Mouse (Mus musculus) MEL (cell line): ENCODE data around the gene Fam107b. TPM values are rescaled to one million over a fixed set of nuclear protein-coding genes. Genes with fewer than 3 reads are reported as not detected.

Experiments
- DNase-seq: peaks from one replicate; pipeline ENCODE4 v3.0.0; 2011; ENCODE audit warnings: low read depth, low spot score
- H3K27ac ChIP-seq: 2 replicates; pipeline ENCODE4 v1.5.1; 2012; ENCODE audit warnings: low read depth, mild to moderate bottlenecking, control low read depth, low read length, moderate library complexity; ENCODE audit not compliant: control insufficient read depth
- H3K27me3 ChIP-seq, 2 experiments: fragments of 150-350 bp in 1 of 2; sonication (generic) in 1 of 2; 2 replicates each; pipeline ENCODE4 v1.6.1; 2012; ENCODE audit warnings: low read length in 2 of 2, mild to moderate bottlenecking in 2 of 2, improper control_type of control experiment in 1 of 2, moderate library complexity in 1 of 2; ENCODE audit not compliant: insufficient read depth in 2 of 2, control insufficient read depth in 1 of 2
- H3K36me3 ChIP-seq, 2 experiments: 2 replicates each; pipeline ENCODE4 v1.6.1; 2012 to 2014; ENCODE audit warnings: low read length in 2 of 2, improper control_type of control experiment in 1 of 2, inconsistent platforms in 1 of 2, mild to moderate bottlenecking in 1 of 2; ENCODE audit not compliant: insufficient read depth in 2 of 2, control insufficient read depth in 1 of 2
- H3K4me1 ChIP-seq, 2 experiments: fragments of 150-350 bp in 1 of 2; sonication (generic) in 1 of 2; 2 replicates each; pipeline ENCODE4 v1.6.1; 2012; ENCODE audit warnings: low read length in 2 of 2, improper control_type of control experiment in 1 of 2, mild to moderate bottlenecking in 1 of 2; ENCODE audit not compliant: insufficient read depth in 2 of 2, control insufficient read depth in 1 of 2
- H3K4me3 ChIP-seq, 2 experiments: fragments of 150-350 bp in 1 of 2; sonication (generic) in 1 of 2; 2 replicates each; pipeline ENCODE4 v1.5.1; 2012; ENCODE audit warnings: low read depth in 2 of 2, low read length in 2 of 2, mild to moderate bottlenecking in 2 of 2, moderate library complexity in 2 of 2, control low read depth in 1 of 2, improper control_type of control experiment in 1 of 2; ENCODE audit not compliant: control insufficient read depth in 1 of 2, insufficient read depth in 1 of 2
- H3K79me2 ChIP-seq: 2 replicates; pipeline ENCODE4 v1.6.1; 2012; ENCODE audit warnings: mild to moderate bottlenecking, low read length, moderate library complexity; ENCODE audit not compliant: control insufficient read depth, poor library complexity, insufficient read depth
- H3K9ac ChIP-seq: 2 replicates; pipeline ENCODE4 v1.6.1; 2012; ENCODE audit warnings: low read depth, mild to moderate bottlenecking, control low read depth, low read length, moderate library complexity; ENCODE audit not compliant: control insufficient read depth, poor library complexity, severe bottlenecking
- H3K9me3 ChIP-seq: fragments of 150-350 bp; sonication (generic); replicated peaks from 2 replicates; pipeline ENCODE4 v1.6.1; 2012; ENCODE audit warnings: mild to moderate bottlenecking, low read length, improper control_type of control experiment, moderate library complexity; ENCODE audit not compliant: insufficient read depth
- CHD1 ChIP-seq: IDR thresholded peaks from 2 replicates; pipeline ENCODE4 v1.6.1; 2012; ENCODE audit warnings: low read depth, mild to moderate bottlenecking, inconsistent platforms, low read length, improper control_type of control experiment
- CTCF ChIP-seq, 3 experiments: IDR thresholded peaks in 2 of 3; conservative IDR thresholded peaks in 1 of 3; 2 replicates each; pipeline ENCODE4 v1.5.1; 2011 to 2012; ENCODE audit warnings: low read length in 3 of 3, low read depth in 2 of 3, mild to moderate bottlenecking in 2 of 3, improper control_type of control experiment in 1 of 3, inconsistent platforms in 1 of 3, mixed read lengths in 1 of 3, moderate library complexity in 1 of 3; ENCODE audit not compliant: control insufficient read depth in 1 of 3, insufficient read depth in 1 of 3, poor library complexity in 1 of 3, severe bottlenecking in 1 of 3
- ELF1 ChIP-seq: IDR thresholded peaks from 2 replicates; pipeline ENCODE4 v1.6.1; 2014; ENCODE audit warnings: low read depth, mild to moderate bottlenecking, inconsistent platforms, low read length, improper control_type of control experiment, moderate library complexity
- GABPA ChIP-seq: IDR thresholded peaks from 2 replicates; pipeline ENCODE4 v1.6.1; 2012; ENCODE audit warnings: low read depth, mild to moderate bottlenecking, inconsistent platforms, low read length, improper control_type of control experiment, moderate library complexity
- HCFC1 ChIP-seq: IDR thresholded peaks from 2 replicates; pipeline ENCODE4 v1.6.1; 2012; ENCODE audit warnings: low read depth, mild to moderate bottlenecking, inconsistent platforms, low read length, improper control_type of control experiment, moderate library complexity
- JUND ChIP-seq: IDR thresholded peaks from 2 replicates; pipeline ENCODE4 v1.6.1; 2011; ENCODE audit warnings: low read depth, mild to moderate bottlenecking, improper control_type of control experiment, low read length
- MAFK ChIP-seq: IDR thresholded peaks from 2 replicates; pipeline ENCODE4 v1.6.1; 2011; ENCODE audit warnings: low read depth, mild to moderate bottlenecking, low read length, improper control_type of control experiment, borderline replicate concordance
- MAX ChIP-seq: IDR thresholded peaks from 2 replicates; pipeline ENCODE4 v1.6.1; 2011; ENCODE audit warnings: low read length, improper control_type of control experiment
- MEF2A ChIP-seq: IDR thresholded peaks from 2 replicates; pipeline ENCODE4 v1.6.1; 2014; ENCODE audit warnings: low read depth, mild to moderate bottlenecking, inconsistent platforms, low read length, improper control_type of control experiment; ENCODE audit not compliant: poor library complexity, insufficient replicate concordance, severe bottlenecking; ENCODE audit errors: extremely low read depth
- MYC ChIP-seq: IDR thresholded peaks from 2 replicates; pipeline ENCODE4 v1.6.1; 2011; ENCODE audit warnings: low read depth, mild to moderate bottlenecking, low read length, improper control_type of control experiment, moderate library complexity
- NRF1 ChIP-seq: IDR thresholded peaks from 2 replicates; pipeline ENCODE4 v1.6.1; 2014; ENCODE audit warnings: low read depth, mild to moderate bottlenecking, inconsistent platforms, low read length, improper control_type of control experiment, moderate library complexity; ENCODE audit not compliant: poor library complexity, insufficient read depth, severe bottlenecking
- POLR2AphosphoS2 ChIP-seq: IDR thresholded peaks from 2 replicates; pipeline ENCODE4 v1.6.1; 2011; ENCODE audit warnings: low read length, improper control_type of control experiment
- RCOR1 ChIP-seq: IDR thresholded peaks from 2 replicates; pipeline ENCODE4 v1.6.1; 2012; ENCODE audit warnings: low read depth, mild to moderate bottlenecking, inconsistent platforms, low read length, improper control_type of control experiment
- SMC3 ChIP-seq: IDR thresholded peaks from 2 replicates; pipeline ENCODE4 v1.6.1; 2011; ENCODE audit warnings: low read depth, low read length, improper control_type of control experiment
- TAL1 ChIP-seq: IDR thresholded peaks from 2 replicates; pipeline ENCODE4 v1.6.1; 2012; ENCODE audit warnings: mild to moderate bottlenecking, inconsistent platforms, low read length, moderate library complexity, mixed read lengths
- TBP ChIP-seq: IDR thresholded peaks from 2 replicates; pipeline ENCODE4 v1.8.0; 2011; ENCODE audit warnings: low read depth, low read length, improper control_type of control experiment
- UBTF ChIP-seq: IDR thresholded peaks from 2 replicates; pipeline ENCODE4 v1.6.1; 2012; ENCODE audit warnings: low read depth, mild to moderate bottlenecking, inconsistent platforms, low read length, improper control_type of control experiment, moderate library complexity, borderline replicate concordance; ENCODE audit not compliant: insufficient read depth
- USF1 ChIP-seq: IDR thresholded peaks from 2 replicates; pipeline ENCODE4 v1.6.1; 2014; ENCODE audit warnings: low read depth, mild to moderate bottlenecking, inconsistent platforms, low read length, improper control_type of control experiment, moderate library complexity
- ZNF384 ChIP-seq: IDR thresholded peaks from 2 replicates; pipeline ENCODE4 v1.6.1; 2012; ENCODE audit warnings: low read depth, mild to moderate bottlenecking, inconsistent platforms, low read length, improper control_type of control experiment
- polyA plus RNA-seq, 2 experiments: library from polyadenylated mRNA; stranded (reverse) in 1 of 2; unstranded in 1 of 2; fragments of >175 nt in 1 of 2; fragments of >200 nt in 1 of 2; gene quantifications; 2 replicates each; pipeline versions ENCODE4 v1.2.1 to v1.2.4; 2012; ENCODE audit warnings: low replicate concordance in 2 of 2, low read depth in 1 of 2; ENCODE audit not compliant: insufficient read length in 2 of 2, insufficient read depth in 1 of 2, missing spikeins in 1 of 2
- total RNA-seq: library from RNA; depleted of rRNA; stranded (reverse); fragments of 300-350 nt; gene quantifications from 2 replicates; pipeline ENCODE4 v1.2.3, GENCODE M21; 2012

Fam107b gene
- total and polyA plus RNA-seq, 3 experiments: 10.0 to 15.5 TPM; not detected in 1

- H3K36me3 ChIP-seq: peaks cover 0 to under 1% of the 10 kb centered on the region in 2 experiments; a peak in 2 of 4 replicates
- peaks cover 0 to under 1% of the 10 kb centered on the region in 2 experiments; a peak in 2 of 4 replicates for H3K4me1 ChIP-seq
- TF ChIP-seq JUND (no peak), MAX (no peak), HCFC1 (no peak), CTCF (IDR thresholded peaks at IDR 0.05 in 2 of 3, conservative IDR thresholded peaks at IDR 0.05 in 1 of 3; ENCODE audit: control insufficient read depth in 1 of 3, insufficient read depth in 1 of 3, low read depth in 2 of 3, low read length in 3 of 3, poor library complexity in 1 of 3, severe bottlenecking in 1 of 3) (no peak), NRF1 (no peak), USF1 (no peak), POLR2AphosphoS2 (no peak), CHD1 (no peak), MEF2A (no peak), RCOR1 (no peak)
- no peak for DNase-seq
- H3K9me3 ChIP-seq: no peaks in the 10 kb centered on the region
- H3K4me3 ChIP-seq: no peak overlapping the region
- no peaks in the 10 kb centered on the region for H3K27me3 ChIP-seq
- no peak overlapping the region for H3K9ac ChIP-seq
- no peaks in the 10 kb centered on the region for H3K79me2 ChIP-seq
- no peak overlapping the region for H3K27ac ChIP-seq
Observed at GRCm38 (mm10) chr2:3770383-3770782, 200.1 kb downstream of the Fam107b start.

- no peak overlapping the region for H3K9ac ChIP-seq
- TF ChIP-seq TAL1: no peak
- TF ChIP-seq, all 39 proteins: peak for 0
- H3K4me1 ChIP-seq: peaks cover 3% of the 10 kb centered on the region in 2 experiments
- H3K4me3 ChIP-seq: no peak overlapping the region
- peaks cover 0 to 4% of the 10 kb centered on the region in 2 experiments; a peak in 2 of 4 replicates for H3K36me3 ChIP-seq
- no peaks in the 10 kb centered on the region for H3K9me3 ChIP-seq
- no peak for DNase-seq
- no peaks in the 10 kb centered on the region for H3K79me2 ChIP-seq
- no peak overlapping the region for H3K27ac ChIP-seq
- H3K27me3 ChIP-seq: no peaks in the 10 kb centered on the region
Observed at GRCm38 (mm10) chr2:3771483-3771882, 201.2 kb downstream of the Fam107b start.

GRCm38 (mm10) chr2:3773089-3773488 is 202.8 kb downstream of the Fam107b start:
- Histone ChIP-seq H3K4me3 (no peak overlapping the region), H3K9ac (no peak overlapping the region), H3K27me3 (no peaks in the 10 kb centered on the region), H3K79me2 (no peaks in the 10 kb centered on the region), H3K36me3 (peaks cover 0 to 6% of the 10 kb centered on the region in 2 experiments; a peak in 3 of 4 replicates), H3K4me1 (peaks cover 3 to 9% of the 10 kb centered on the region in 2 experiments)
- DNase-seq: no peak
- no peak for TF ChIP-seq MAFK
- TF ChIP-seq UBTF: no peak
- TF ChIP-seq MYC: no peak
- no peak for TF ChIP-seq USF1
- no peak for TF ChIP-seq ZNF384
- TF ChIP-seq ELF1: no peak
- no peak for TF ChIP-seq TBP
- no peak for TF ChIP-seq GABPA
- TF ChIP-seq SMC3: no peak
- TF ChIP-seq, all 39 proteins: peak for 0
- Histone ChIP-seq H3K27ac (no peak overlapping the region), H3K9me3 (no peaks in the 10 kb centered on the region)
